Mouse (Mus musculus): ENCODE results near the gene Aicda.
"Not testable (repeated sequence)": the region's sequence is repeated elsewhere in the genome, so short reads cannot be mapped to it uniquely, and the experiment has no call there.

Aicda gene

GRCm38 (mm10) chr6:122553606-122554005, at the start of gene Aicda:
Gene Aicda, plus strand, starts transcription at chr6:122553801.
- in situ Hi-C loops (cut with MboI, MseI), result no loop called here

GRCm38 (mm10) chr6:122505041-122505440, 48.6 kb upstream of the Aicda start:
- in situ Hi-C loops (cut with MboI, MseI), result no loop called here

- in situ Hi-C loops (cut with MboI, MseI), result no loop called here
These were observed 48.1 kb upstream of the Aicda start, which contains the start of gene Mfap5 for GRCm38 (mm10) chr6:122505545-122505944. Gene Mfap5, plus strand, starts transcription at chr6:122505845.

- in situ Hi-C loops (cut with MboI, MseI), result no loop called here
These were observed 45.1 kb upstream of the Aicda start for GRCm38 (mm10) chr6:122508494-122508893.

GRCm38 (mm10) chr6:122512914-122513878, 40.4 kb upstream of the Aicda start:
- in situ Hi-C loops (cut with MboI, MseI), result loop anchor here (10.0 kb wide), 1 partner anchor 788 kb away; no protein-coding TSS in a partner anchor

GRCm38 (mm10) chr6:122514312-122514711, 39.3 kb upstream of the Aicda start:
- in situ Hi-C loops (cut with MboI, MseI), result loop anchor here (10.0 kb wide), 1 partner anchor 790 kb away; no protein-coding TSS in a partner anchor

- in situ Hi-C loops (cut with MboI, MseI), result loop anchor here (10.0 kb wide), 1 partner anchor 791 kb away; no protein-coding TSS in a partner anchor
These were observed 37.8 kb upstream of the Aicda start for GRCm38 (mm10) chr6:122515762-122516161.

GRCm38 (mm10) chr6:122517668-122518067, 35.9 kb upstream of the Aicda start:
- in situ Hi-C loops (cut with MboI, MseI), result loop anchor here (10.0 kb wide), 1 partner anchor 793 kb away; no protein-coding TSS in a partner anchor

- in situ Hi-C loops (cut with MboI, MseI), result loop anchor here (10.0 kb wide), 1 partner anchor 795 kb away; no protein-coding TSS in a partner anchor
These were observed 34.2 kb upstream of the Aicda start for GRCm38 (mm10) chr6:122519384-122519783.

GRCm38 (mm10) chr6:122522595-122522994, 31.0 kb upstream of the Aicda start:
- in situ Hi-C loops (cut with MboI, MseI), result no loop called here

GRCm38 (mm10) chr6:122523289-122523688, 30.3 kb upstream of the Aicda start:
- in situ Hi-C loops (cut with MboI, MseI), result no loop called here

GRCm38 (mm10) chr6:122527596-122527995, 26.0 kb upstream of the Aicda start:
- in situ Hi-C loops (cut with MboI, MseI), result no loop called here

- in situ Hi-C loops (cut with MboI, MseI), result no loop called here
These were observed 25.5 kb upstream of the Aicda start for GRCm38 (mm10) chr6:122528136-122528535.

GRCm38 (mm10) chr6:122531466-122532174, 22.0 kb upstream of the Aicda start:
- in situ Hi-C loops (cut with MboI, MseI), result no loop called here

- in situ Hi-C loops (cut with MboI, MseI), result no loop called here
These were observed 20.7 kb upstream of the Aicda start for GRCm38 (mm10) chr6:122532883-122533302.

GRCm38 (mm10) chr6:122534032-122534431, 19.6 kb upstream of the Aicda start:
- in situ Hi-C loops (cut with MboI, MseI), result no loop called here

- in situ Hi-C loops (cut with MboI, MseI), result no loop called here
These were observed 14.0 kb upstream of the Aicda start for GRCm38 (mm10) chr6:122539564-122539963.

- in situ Hi-C loops (cut with MboI, MseI), result not testable (repeated sequence)
These were observed 11.1 kb upstream of the Aicda start for GRCm38 (mm10) chr6:122542459-122542858.

- in situ Hi-C loops (cut with MboI, MseI), result no loop called here
These were observed 10.0 kb upstream of the Aicda start for GRCm38 (mm10) chr6:122543574-122543973.

- in situ Hi-C loops (cut with MboI, MseI), result no loop called here
These were observed 8.9 kb upstream of the Aicda start for GRCm38 (mm10) chr6:122544672-122545071.

- in situ Hi-C loops (cut with MboI, MseI), result no loop called here
These were observed 8.2 kb upstream of the Aicda start for GRCm38 (mm10) chr6:122545289-122545882.

GRCm38 (mm10) chr6:122545948-122546347, 7.7 kb upstream of the Aicda start:
- in situ Hi-C loops (cut with MboI, MseI), result no loop called here
